Mouse (Mus musculus) limb, embryonic 15.5 days (tissue): ENCODE results near the gene Olfr56. TPM values are rescaled to one million over a fixed set of nuclear protein-coding genes. Genes with fewer than 3 reads are reported as not detected.

Source experiments
- ATAC-seq: fragments of 200-750 bp; cut with Nextera tagmentation; 2 replicates; pipeline ENCODE4 v1.8.0; 2017; ENCODE audit warnings: low read depth, moderate TSS enrichment; ENCODE audit not compliant: insufficient number of reproducible peaks, low FRiP score, low TSS enrichment
- H3K27ac ChIP-seq: fragments of 300-500 bp; sonication (generic); 2 replicates; pipeline ENCODE4 v1.5.1; 2015; ENCODE audit warnings: moderate library complexity, mild to moderate bottlenecking, inconsistent platforms
- H3K27me3 ChIP-seq: fragments of 300-500 bp; sonication (generic); 2 replicates; pipeline ENCODE4 v1.6.1; 2015; ENCODE audit warnings: inconsistent platforms
- H3K36me3 ChIP-seq: fragments of 300-500 bp; sonication (generic); 2 replicates; pipeline ENCODE4 v1.6.1; 2015; ENCODE audit warnings: inconsistent platforms
- H3K4me1 ChIP-seq: fragments of 300-500 bp; sonication (generic); 2 replicates; pipeline ENCODE4 v1.6.1; 2015; ENCODE audit warnings: inconsistent platforms
- H3K4me2 ChIP-seq: fragments of 300-500 bp; sonication (generic); 2 replicates; pipeline ENCODE4 v1.6.1; 2015; ENCODE audit warnings: mild to moderate bottlenecking, inconsistent platforms
- H3K4me3 ChIP-seq: fragments of 300-500 bp; sonication (generic); 2 replicates; pipeline ENCODE4 v1.5.1; 2015; ENCODE audit warnings: mild to moderate bottlenecking, inconsistent platforms
- H3K9ac ChIP-seq: fragments of 300-500 bp; sonication (generic); 2 replicates; pipeline ENCODE4 v1.6.1; 2015; ENCODE audit warnings: inconsistent platforms
- H3K9me3 ChIP-seq: fragments of 300-500 bp; sonication (generic); 2 replicates; pipeline ENCODE4 v1.6.1; 2016; ENCODE audit warnings: inconsistent platforms
- WGBS: fragments of 180-500 bp; shearing (Covaris S2); methylation state at CpG from one replicate; pipeline ENCODE4 v1.1.7; 2015; 5-methylcytosine and 5-hydroxymethylcytosine counted together
- polyA plus RNA-seq: library from polyadenylated mRNA; unstranded; fragments of >200 nt; fragmentation: Nextera tagmentation; extraction: Ambion mirVana; gene quantifications from 2 replicates; pipeline ENCODE4 v1.2.1, GENCODE M21; 2015

Gene Olfr56
- polyA plus RNA-seq, 1 experiment from 2014 or later = not detected

GRCm38 (mm10) chr11:49101500-49101899 lies 122.8 kb downstream of the Olfr56 start:
- H3K4me1 ChIP-seq = no peaks in the 10 kb centered on the region
- no peak overlapping the region for H3K27ac ChIP-seq
- H3K9ac ChIP-seq = no peak overlapping the region
- H3K4me3 ChIP-seq = no peak overlapping the region
- no peaks in the 10 kb centered on the region for H3K36me3 ChIP-seq
- H3K27me3 ChIP-seq = no peaks in the 10 kb centered on the region
- H3K9me3 ChIP-seq = no peaks in the 10 kb centered on the region
- WGBS = 54% methylated on average over 5 of the region's 5 CpGs
- ATAC-seq = no peak
- H3K4me2 ChIP-seq = no peak overlapping the region

- Histone ChIP-seq H3K27me3 (no peaks in the 10 kb centered on the region), H3K4me2 (no peak overlapping the region), H3K4me3 (no peak overlapping the region), H3K36me3 (no peaks in the 10 kb centered on the region), H3K9me3 (no peaks in the 10 kb centered on the region), H3K27ac (no peak overlapping the region), H3K9ac (no peak overlapping the region), H3K4me1 (no peaks in the 10 kb centered on the region)
- ATAC-seq = no peak
- 16% methylated on average over 8 of the region's 8 CpGs for WGBS
Observed at GRCm38 (mm10) chr11:49103047-49103693, 124.5 kb downstream of the Olfr56 start.

GRCm38 (mm10) chr11:49105752-49106151 lies 127.1 kb downstream of the Olfr56 start:
- Histone ChIP-seq H3K4me1 (no peaks in the 10 kb centered on the region), H3K27ac (no peak overlapping the region), H3K4me3 (no peak overlapping the region), H3K9ac (no peak overlapping the region), H3K36me3 (no peaks in the 10 kb centered on the region), H3K4me2 (no peak overlapping the region), H3K27me3 (no peaks in the 10 kb centered on the region), H3K9me3 (no peaks in the 10 kb centered on the region)
- WGBS = 67% methylated on average over 1 of the region's 1 CpGs
- no peak for ATAC-seq

GRCm38 (mm10) chr11:49107650-49108537 lies 129.2 kb downstream of the Olfr56 start:
- no peak for ATAC-seq
- no peak overlapping the region for H3K4me2 ChIP-seq
- WGBS = 52% methylated on average over 10 of the region's 10 CpGs
- no peaks in the 10 kb centered on the region for H3K36me3 ChIP-seq
- no peaks in the 10 kb centered on the region for H3K9me3 ChIP-seq
- H3K4me1 ChIP-seq = no peaks in the 10 kb centered on the region
- H3K27me3 ChIP-seq = no peaks in the 10 kb centered on the region
- H3K27ac ChIP-seq = no peak overlapping the region
- H3K4me3 ChIP-seq = no peak overlapping the region
- H3K9ac ChIP-seq = no peak overlapping the region

- no peak overlapping the region for H3K4me3 ChIP-seq
- no peaks in the 10 kb centered on the region for H3K4me1 ChIP-seq
- H3K9me3 ChIP-seq = no peaks in the 10 kb centered on the region
- H3K9ac ChIP-seq = no peak overlapping the region
- no peak overlapping the region for H3K27ac ChIP-seq
- WGBS = 27% methylated on average over 1 of the region's 1 CpGs
- H3K36me3 ChIP-seq = no peaks in the 10 kb centered on the region
- no peak for ATAC-seq
- H3K4me2 ChIP-seq = no peak overlapping the region
- no peaks in the 10 kb centered on the region for H3K27me3 ChIP-seq
Observed at GRCm38 (mm10) chr11:49108833-49109232, 130.1 kb downstream of the Olfr56 start.

GRCm38 (mm10) chr11:49111000-49111399 lies 132.3 kb downstream of the Olfr56 start:
- Histone ChIP-seq H3K9ac (no peak overlapping the region), H3K27me3 (no peaks in the 10 kb centered on the region), H3K36me3 (no peaks in the 10 kb centered on the region), H3K9me3 (no peaks in the 10 kb centered on the region), H3K4me2 (no peak overlapping the region), H3K27ac (no peak overlapping the region), H3K4me1 (no peaks in the 10 kb centered on the region), H3K4me3 (no peak overlapping the region)
- 55% methylated on average over 1 of the region's 1 CpGs for WGBS
- no peak for ATAC-seq

- Histone ChIP-seq H3K9ac (no peak overlapping the region), H3K4me3 (no peak overlapping the region), H3K9me3 (no peaks in the 10 kb centered on the region), H3K36me3 (no peaks in the 10 kb centered on the region), H3K27ac (no peak overlapping the region), H3K4me2 (no peak overlapping the region), H3K27me3 (no peaks in the 10 kb centered on the region), H3K4me1 (no peaks in the 10 kb centered on the region)
- WGBS = 76% methylated on average over 6 of the region's 6 CpGs
- ATAC-seq = no peak
Observed at GRCm38 (mm10) chr11:49112624-49113219, 134.0 kb downstream of the Olfr56 start.

- no peaks in the 10 kb centered on the region for H3K27me3 ChIP-seq
- WGBS = 67% methylated on average over 2 of the region's 2 CpGs
- no peak for ATAC-seq
- H3K36me3 ChIP-seq = no peaks in the 10 kb centered on the region
- no peak overlapping the region for H3K4me2 ChIP-seq
- no peaks in the 10 kb centered on the region for H3K9me3 ChIP-seq
- H3K4me3 ChIP-seq = no peak overlapping the region
- H3K4me1 ChIP-seq = no peaks in the 10 kb centered on the region
- no peak overlapping the region for H3K9ac ChIP-seq
- H3K27ac ChIP-seq = no peak overlapping the region
Observed at GRCm38 (mm10) chr11:49114158-49114557, 135.5 kb downstream of the Olfr56 start.

GRCm38 (mm10) chr11:49114774-49115173 lies 136.1 kb downstream of the Olfr56 start, which contains the start of gene Olfr1396:
TSS of gene Olfr1396 (minus strand) at chr11:49114874.
- H3K27ac ChIP-seq = no peak within 1 kb of the TSS
- no peaks in the 10 kb centered on the region for H3K4me1 ChIP-seq
- no peak for ATAC-seq
- no peak within 1 kb of the TSS for H3K4me3 ChIP-seq
- H3K4me2 ChIP-seq = no peak within 1 kb of the TSS
- H3K9me3 ChIP-seq = no peaks in the 10 kb centered on the region
- no peaks in the 10 kb centered on the region for H3K36me3 ChIP-seq
- no peaks in the 10 kb centered on the region for H3K27me3 ChIP-seq
- H3K9ac ChIP-seq = no peak within 1 kb of the TSS

- WGBS = 87% methylated on average over 3 of the region's 3 CpGs
Observed at GRCm38 (mm10) chr11:49119635-49120034, 140.9 kb downstream of the Olfr56 start.

GRCm38 (mm10) chr11:49124169-49124568 lies 145.5 kb downstream of the Olfr56 start:
- no peaks in the 10 kb centered on the region for H3K36me3 ChIP-seq
- no peak overlapping the region for H3K4me3 ChIP-seq
- no peak overlapping the region for H3K27ac ChIP-seq
- no peaks in the 10 kb centered on the region for H3K4me1 ChIP-seq
- WGBS = 85% methylated on average over 2 of the region's 2 CpGs
- H3K9ac ChIP-seq = no peak overlapping the region
- no peak overlapping the region for H3K4me2 ChIP-seq
- H3K9me3 ChIP-seq = no peaks in the 10 kb centered on the region
- no peak for ATAC-seq
- no peaks in the 10 kb centered on the region for H3K27me3 ChIP-seq

More at GRCm38 (mm10) chr11:49119635-49120034, 140.9 kb downstream of the Olfr56 start:
- H3K4me1 ChIP-seq = no peaks in the 10 kb centered on the region
- no peaks in the 10 kb centered on the region for H3K27me3 ChIP-seq
- no peak overlapping the region for H3K4me3 ChIP-seq
- no peaks in the 10 kb centered on the region for H3K36me3 ChIP-seq
- no peaks in the 10 kb centered on the region for H3K9me3 ChIP-seq
- no peak for ATAC-seq
- H3K4me2 ChIP-seq = no peak overlapping the region
- no peak overlapping the region for H3K9ac ChIP-seq
- H3K27ac ChIP-seq = no peak overlapping the region

- H3K9ac ChIP-seq = no peak within 1 kb of the TSS
- H3K36me3 ChIP-seq = no peaks in the 10 kb centered on the region
- H3K9me3 ChIP-seq = no peaks in the 10 kb centered on the region
- 90% methylated on average over 6 of the region's 6 CpGs for WGBS
- no peak within 1 kb of the TSS for H3K4me2 ChIP-seq
- H3K4me3 ChIP-seq = no peak within 1 kb of the TSS
- H3K27me3 ChIP-seq = no peaks in the 10 kb centered on the region
- H3K27ac ChIP-seq = no peak within 1 kb of the TSS
- ATAC-seq = no peak
- no peaks in the 10 kb centered on the region for H3K4me1 ChIP-seq
Observed at GRCm38 (mm10) chr11:49141974-49142373, 163.3 kb downstream of the Olfr56 start, which contains the start of gene Olfr1395. TSS of gene Olfr1395 (plus strand) at chr11:49142274.
